Mouse (Mus musculus) heart, embryonic 14.5 days (tissue): ENCODE data around the gene Echdc2. TPM values are rescaled to one million over a fixed set of nuclear protein-coding genes. Genes with fewer than 3 reads are reported as not detected.

Experiments used
- ATAC-seq: fragments of 200-750 bp; cut with Nextera tagmentation; 2 replicates; pipeline ENCODE4 v1.8.0; 2017; ENCODE audit warnings: low read depth, moderate TSS enrichment; ENCODE audit not compliant: insufficient number of reproducible peaks, insufficient read depth, low FRiP score
- H3K27ac ChIP-seq, 2 experiments: fragments of 200-500 bp in 1 of 2; fragments of 300-500 bp in 1 of 2; sonication (generic) in 1 of 2; replicated peaks in 1 of 2; 2 replicates each; pipeline ENCODE4 v1.5.1; 2012 to 2014; ENCODE audit warnings: low read depth in 2 of 2, low read length in 2 of 2, control low read depth in 1 of 2, mild to moderate bottlenecking in 1 of 2, mixed read lengths in 1 of 2; ENCODE audit not compliant: control insufficient read depth in 1 of 2, insufficient read depth in 1 of 2
- H3K27me3 ChIP-seq: fragments of 300-500 bp; sonication (generic); 2 replicates; pipeline ENCODE4 v1.6.1; 2014; ENCODE audit warnings: mild to moderate bottlenecking, low read length, control low read depth; ENCODE audit not compliant: control insufficient read depth, insufficient read depth
- H3K36me3 ChIP-seq: fragments of 300-500 bp; sonication (generic); 2 replicates; pipeline ENCODE4 v1.6.1; 2014; ENCODE audit warnings: mild to moderate bottlenecking, control low read depth, low read length, mixed read lengths; ENCODE audit not compliant: control insufficient read depth, insufficient read depth
- H3K4me1 ChIP-seq, 2 experiments: fragments of 200-500 bp in 1 of 2; fragments of 300-500 bp in 1 of 2; sonication (generic) in 1 of 2; 2 replicates each; pipeline ENCODE4 v1.6.1; 2012 to 2014; ENCODE audit warnings: low read length in 2 of 2, control low read depth in 1 of 2, mixed read lengths in 1 of 2; ENCODE audit not compliant: control insufficient read depth in 2 of 2, insufficient read depth in 2 of 2
- H3K4me2 ChIP-seq: fragments of 300-500 bp; sonication (generic); 2 replicates; pipeline ENCODE4 v1.6.1; 2014; ENCODE audit warnings: mild to moderate bottlenecking, low read length
- H3K4me3 ChIP-seq, 2 experiments: fragments of 200-500 bp in 1 of 2; fragments of 300-500 bp in 1 of 2; sonication (generic) in 1 of 2; 2 replicates each; pipeline ENCODE4 v1.5.1; 2012 to 2014; ENCODE audit warnings: low read length in 2 of 2, mild to moderate bottlenecking in 2 of 2, control low read depth in 1 of 2, low read depth in 1 of 2, moderate library complexity in 1 of 2; ENCODE audit not compliant: control insufficient read depth in 1 of 2, insufficient read depth in 1 of 2
- H3K9ac ChIP-seq: fragments of 300-500 bp; sonication (generic); 2 replicates; pipeline ENCODE4 v1.6.1; 2014; ENCODE audit warnings: mild to moderate bottlenecking, low read length
- H3K9me3 ChIP-seq: fragments of 300-500 bp; sonication (generic); 2 replicates; pipeline ENCODE4 v1.6.1; 2016; ENCODE audit warnings: low read length, control low read depth; ENCODE audit not compliant: control insufficient read depth
- WGBS: fragments of 180-500 bp; shearing (Covaris S2); extraction: QIAGEN DNeasy Blood & Tissue Kit; methylation state at CpG from one replicate; pipeline ENCODE4 v1.1.7; 2014; 5-methylcytosine and 5-hydroxymethylcytosine counted together
- polyA plus RNA-seq: library from polyadenylated mRNA; unstranded; fragments of >200 nt; fragmentation: Nextera tagmentation; extraction: Ambion mirVana; gene quantifications from 2 replicates; pipeline ENCODE4 v1.2.1, GENCODE M21; 2014

Echdc2 gene
- polyA plus RNA-seq, 1 experiment from 2014 or later, result 23.6 TPM

- no peak for ATAC-seq
- H3K36me3 ChIP-seq, result no peaks in the 10 kb centered on the region
- peaks cover 0 to 2% of the 10 kb centered on the region in 2 experiments; a peak in 1 of 4 replicates for H3K4me1 ChIP-seq
- no peak overlapping the region for H3K4me2 ChIP-seq
- H3K9me3 ChIP-seq, result no peaks in the 10 kb centered on the region
- H3K27me3 ChIP-seq, result no peaks in the 10 kb centered on the region
- no peak overlapping the region for H3K9ac ChIP-seq
- WGBS, result 54% methylated on average over 2 of the region's 2 CpGs
- no peak overlapping the region for H3K27ac ChIP-seq
- no peak overlapping the region for H3K4me3 ChIP-seq
Measured at GRCm38 (mm10) chr4:108199236-108199635, 34.0 kb downstream of the Echdc2 start.

GRCm38 (mm10) chr4:108204629-108205028 lies 39.4 kb downstream of the Echdc2 start:
- 77% methylated on average over 6 of the region's 6 CpGs for WGBS
- no peak overlapping the region for H3K4me3 ChIP-seq
- no peak for ATAC-seq
- H3K4me2 ChIP-seq, result no peak overlapping the region
- H3K27me3 ChIP-seq, result no peaks in the 10 kb centered on the region
- no peak overlapping the region for H3K27ac ChIP-seq
- no peaks in the 10 kb centered on the region for H3K36me3 ChIP-seq
- H3K9ac ChIP-seq, result no peak overlapping the region
- no peaks in the 10 kb centered on the region for H3K9me3 ChIP-seq
- no peaks in the 10 kb centered on the region for H3K4me1 ChIP-seq

DNA sequence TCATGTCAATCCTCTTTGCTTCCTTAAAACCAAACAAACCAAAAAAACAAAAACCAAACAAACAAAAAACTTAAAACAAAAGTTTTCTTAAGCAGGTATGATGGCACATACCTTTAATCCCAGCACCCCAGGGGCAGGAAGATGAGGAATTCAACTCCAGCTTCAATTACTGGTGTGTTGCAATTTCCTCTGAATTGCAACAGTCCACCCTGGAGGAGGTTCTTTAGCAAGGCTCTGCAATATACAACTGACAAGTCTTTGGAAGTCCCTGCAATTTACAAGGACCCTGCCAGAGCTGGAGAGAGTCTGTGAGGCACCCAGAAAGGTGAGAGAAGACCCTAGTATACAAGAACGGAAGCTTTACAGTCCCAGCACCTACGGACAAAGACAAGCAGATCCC lies 47.8 kb downstream of the Echdc2 start:
- Histone ChIP-seq H3K9ac (no peak overlapping the region), H3K9me3 (no peaks in the 10 kb centered on the region), H3K4me1 (0 out of 4 replicates have a peak, but pooled peaks cover 0 to 3% of the 10 kb centered on the region in 2 experiments), H3K36me3 (no peaks in the 10 kb centered on the region), H3K27me3 (peaks cover 21% of the 10 kb centered on the region), H3K4me2 (no peak overlapping the region), H3K4me3 (no peak overlapping the region), H3K27ac (no peak overlapping the region)
- no peak for ATAC-seq
- 87% methylated on average over 2 of the region's 2 CpGs for WGBS

- no peak for ATAC-seq
- peak within 1 kb of the TSS; percentile 59 for H3K9ac ChIP-seq
- H3K36me3 ChIP-seq, result no peaks in the 10 kb centered on the region
- H3K4me3 ChIP-seq, result peak within 1 kb of the TSS; percentile 34 to 55
- no peaks in the 10 kb centered on the region for H3K9me3 ChIP-seq
- peaks cover 3 to 11% of the 10 kb centered on the region in 2 experiments; a peak in 2 of 4 replicates for H3K4me1 ChIP-seq
- WGBS, result 2% methylated on average over 91 of the region's 107 CpGs
- no peak within 1 kb of the TSS for H3K27ac ChIP-seq
- peak within 1 kb of the TSS; percentile 77 for H3K4me2 ChIP-seq
- H3K27me3 ChIP-seq, result peaks cover 37% of the 10 kb centered on the region
Measured at GRCm38 (mm10) chr4:108217332-108218179, 52.3 kb downstream of the Echdc2 start, which contains the start of gene Zyg11a. TSS of gene Zyg11a (minus strand) at chr4:108218048.

DNA sequence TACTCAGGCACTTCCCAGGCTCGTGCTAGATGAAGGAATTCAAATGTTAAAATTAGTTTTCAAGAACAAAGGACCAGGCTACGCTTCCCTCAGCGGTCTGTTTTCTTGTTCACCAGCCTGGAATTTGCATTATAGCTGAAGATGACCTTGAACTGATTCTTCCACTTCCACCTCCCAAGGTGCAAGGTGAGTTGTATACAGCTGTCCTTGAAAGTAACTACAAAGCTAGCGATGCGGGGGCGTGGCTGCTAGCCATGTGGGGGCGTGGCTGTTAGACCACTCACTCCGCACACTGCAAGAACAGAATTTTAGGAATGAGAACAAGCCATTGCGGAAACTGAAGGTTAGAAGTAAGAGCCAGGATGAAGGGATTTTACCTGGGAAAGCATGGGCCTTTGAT lies 53.8 kb downstream of the Echdc2 start:
- Histone ChIP-seq H3K4me1 (peaks cover 3 to 11% of the 10 kb centered on the region in 2 experiments; a peak in 2 of 4 replicates), H3K27me3 (peaks cover 37% of the 10 kb centered on the region), H3K36me3 (no peaks in the 10 kb centered on the region), H3K4me2 (peak overlapping the region; percentile 53), H3K9ac (no peak overlapping the region), H3K4me3 (peak overlapping the region in 1 of 2 experiments; percentile 13; a peak in 1 of 4 replicates), H3K9me3 (no peaks in the 10 kb centered on the region), H3K27ac (no peak overlapping the region)
- WGBS, result 3% methylated on average over 9 of the region's 9 CpGs
- ATAC-seq, result no peak

DNA sequence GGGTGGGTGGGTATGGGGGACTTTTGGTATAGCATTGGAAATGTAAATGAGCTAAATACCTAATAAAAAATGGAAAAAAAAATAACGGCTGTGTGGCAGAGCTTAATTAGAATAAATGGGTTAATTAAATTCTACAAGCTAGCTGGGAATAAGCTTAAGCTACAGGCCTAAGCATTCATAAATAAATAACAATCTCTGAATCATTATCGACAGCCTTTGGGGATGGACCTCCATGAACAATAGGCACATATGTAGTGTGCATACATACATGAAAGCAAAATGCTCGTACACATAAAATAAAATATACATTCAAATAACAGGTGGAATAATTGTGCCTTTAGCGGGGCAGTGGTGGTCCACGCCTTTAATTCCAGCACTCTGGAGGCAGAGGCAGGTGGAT lies 57.3 kb downstream of the Echdc2 start:
- Histone ChIP-seq H3K4me3 (no peak overlapping the region), H3K9me3 (no peaks in the 10 kb centered on the region), H3K27ac (no peak overlapping the region), H3K4me1 (peaks cover 3 to 11% of the 10 kb centered on the region in 2 experiments; a peak in 2 of 4 replicates), H3K27me3 (peaks cover 21% of the 10 kb centered on the region), H3K4me2 (no peak overlapping the region), H3K9ac (no peak overlapping the region), H3K36me3 (no peaks in the 10 kb centered on the region)
- ATAC-seq, result no peak
- 91% methylated on average over 5 of the region's 5 CpGs for WGBS

DNA sequence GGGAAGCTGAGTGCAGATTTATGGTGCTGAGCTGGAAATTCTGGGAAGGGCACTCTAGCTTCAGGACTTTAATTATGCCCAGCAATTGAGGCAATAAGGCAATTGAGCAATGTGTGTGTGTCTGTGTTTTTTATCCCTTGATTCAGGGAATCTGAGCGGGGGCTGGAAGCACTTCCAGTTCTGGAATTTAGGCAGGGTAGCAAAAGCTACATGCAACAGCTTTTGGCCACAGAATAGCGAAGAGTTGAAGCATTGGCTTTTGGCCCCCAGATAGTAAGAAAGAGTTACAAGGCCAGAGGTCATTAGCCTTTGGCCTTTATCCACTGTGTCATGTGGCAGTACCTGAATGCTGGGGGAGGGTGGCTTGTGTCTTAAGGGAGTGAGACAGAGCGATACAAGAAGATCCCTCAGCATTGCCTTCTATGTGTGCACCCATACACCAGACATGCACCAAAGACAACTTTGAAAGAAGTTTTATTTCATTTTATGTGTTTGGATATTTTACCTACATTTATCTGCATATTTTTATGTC lies 60.2 kb downstream of the Echdc2 start:
- ATAC-seq, result no peak
- no peak overlapping the region for H3K9ac ChIP-seq

More for the DNA sequence above, 60.2 kb downstream of the Echdc2 start:
- 0 out of 2 replicates have a peak, but pooled peaks cover 4% of the 10 kb centered on the region for H3K27me3 ChIP-seq
- no peaks in the 10 kb centered on the region for H3K9me3 ChIP-seq
- no peak overlapping the region for H3K4me3 ChIP-seq
- no peak overlapping the region for H3K27ac ChIP-seq
- no peaks in the 10 kb centered on the region for H3K36me3 ChIP-seq
- no peaks in the 10 kb centered on the region for H3K4me1 ChIP-seq
- H3K4me2 ChIP-seq, result no peak overlapping the region
- WGBS, result 82% methylated on average over 3 of the region's 3 CpGs
